In the genomic region with DNA sequence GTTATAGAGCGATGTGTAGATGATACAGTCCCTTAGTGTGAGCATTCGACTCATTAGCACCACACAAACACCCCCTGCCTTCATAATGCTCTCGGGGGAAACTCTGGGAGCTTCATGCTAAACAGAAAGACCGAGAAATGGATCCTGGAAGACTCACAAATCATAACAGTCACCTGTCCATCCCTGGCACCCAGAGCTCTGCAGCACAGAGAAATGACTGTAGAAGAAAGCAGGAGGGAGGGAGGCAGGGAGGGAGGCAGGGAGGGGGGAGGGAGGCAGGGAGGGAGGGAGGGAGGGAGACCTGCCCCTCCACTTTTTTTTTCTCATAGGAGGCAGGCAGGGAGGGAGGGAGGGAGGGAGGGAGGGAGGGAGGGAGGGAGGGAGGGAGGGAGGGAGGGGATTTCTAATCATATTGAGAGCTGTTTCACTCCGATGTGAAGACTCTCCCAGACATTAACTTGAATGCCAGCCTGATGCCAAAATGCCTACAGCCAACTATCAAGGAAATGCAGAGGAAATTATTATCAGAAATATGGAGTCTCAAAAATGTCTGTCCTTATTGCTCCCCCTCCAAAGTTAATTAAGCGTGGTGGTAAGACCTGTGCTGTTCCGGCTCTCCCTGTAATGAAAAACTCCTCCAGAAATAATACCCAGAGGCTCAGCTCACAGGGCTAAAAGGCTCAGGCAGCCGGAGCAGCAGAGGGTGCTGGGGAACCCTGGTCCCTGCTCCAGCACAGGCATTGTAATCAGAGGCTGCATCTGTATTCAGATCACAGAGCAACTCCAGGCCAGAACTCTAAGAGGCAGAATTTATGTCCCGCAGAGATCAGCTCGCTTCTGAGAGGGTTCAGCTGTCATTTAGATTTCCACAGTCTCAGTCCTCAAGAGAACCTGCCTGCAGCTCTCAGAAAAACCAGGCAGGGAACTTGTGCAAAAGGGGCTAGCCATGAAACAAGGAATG, we compare ENCODE assay signal across 11 mouse cellular contexts. TPM values are rescaled to one million over a fixed set of nuclear protein-coding genes. Genes with fewer than 3 reads are reported as not detected.
A peak's percentile ranks its signal among the peaks of the same experiment; 100 is the strongest.
DNase-seq lines count a peak whose midpoint lies in the region; ATAC-seq lines count a peak whose summit lies in the region.
"Had no signal": no experiment of that assay in that cellular context is flagged by ENCODE, and none has a peak within 500 bp of the region (broad histone marks: within the 10 kb centered on the region; RNA-seq: fewer than 3 reads in every experiment).

No protein-coding gene starts in this region.

- DNase-seq in ZHBTc4 (ENCODE audit: low read depth, low spot score), result peak; percentile 29
- DNase-seq in embryo, embryonic 11 days, result peak; percentile 66
- DNase-seq in liver, embryonic 11.5 days (ENCODE audit: low spot score), result no peak
- DNase-seq in heart, adult 8-10 months (ENCODE audit: low spot score), result no peak
- DNase-seq: thymus, adult 18-20 months had no signal

- H3K27me3 ChIP-seq in hindbrain, embryonic 16.5 days (replicated peaks; ENCODE audit: control insufficient read depth, insufficient read depth, low read length), result no peaks in the 10 kb centered on the region
- H3K27me3 ChIP-seq in midbrain, embryonic 12.5 days, result 0 out of 2 replicates have a peak, but pooled peaks cover under 1% of the 10 kb centered on the region
- H3K27me3 ChIP-seq in liver, embryonic 11.5 days (replicated peaks; ENCODE audit: control insufficient read depth, insufficient read depth, low read length), result no peaks in the 10 kb centered on the region

- H3K4me3 ChIP-seq in hindbrain, embryonic 16.5 days (ENCODE audit: low read length), result no peak overlapping the region
- no peak overlapping the region for H3K4me3 ChIP-seq in midbrain, embryonic 12.5 days
- H3K4me3 ChIP-seq in liver, embryonic 11.5 days (ENCODE audit: low read depth, low read length), result no peak overlapping the region
- H3K4me3 ChIP-seq: limb, embryonic 10.5 days had no signal

- H3K4me1 ChIP-seq in hindbrain, embryonic 16.5 days (ENCODE audit: control insufficient read depth, insufficient read depth, low read depth, low read length), result peaks cover 11% of the 10 kb centered on the region
- peaks cover 35% of the 10 kb centered on the region for H3K4me1 ChIP-seq in midbrain, embryonic 12.5 days
- H3K4me1 ChIP-seq in liver, embryonic 11.5 days (replicated peaks; ENCODE audit: control insufficient read depth, insufficient read depth, low read length), result no peaks in the 10 kb centered on the region
- H3K4me1 ChIP-seq: limb, embryonic 10.5 days had no signal

- peak overlapping the region; percentile 20; the same call in 1 of the 2 replicates for H3K4me2 ChIP-seq in hindbrain, embryonic 16.5 days (ENCODE audit: low read length)
- H3K4me2 ChIP-seq in midbrain, embryonic 12.5 days (replicated peaks), result peak overlapping the region; percentile 33
- no peak overlapping the region for H3K4me2 ChIP-seq in liver, embryonic 11.5 days

- no peaks in the 10 kb centered on the region for H3K36me3 ChIP-seq in hindbrain, embryonic 16.5 days (ENCODE audit: control insufficient read depth, insufficient read depth, low read length)
- no peaks in the 10 kb centered on the region for H3K36me3 ChIP-seq in midbrain, embryonic 12.5 days
- H3K36me3 ChIP-seq in liver, embryonic 11.5 days (ENCODE audit: control insufficient read depth, insufficient read depth, low read length), result no peaks in the 10 kb centered on the region
- H3K36me3 ChIP-seq: G1E; limb, embryonic 10.5 days had no signal

- 15% methylated on average over 10 of the region's 10 CpGs for WGBS in hindbrain, embryonic 16.5 days
- 27% methylated on average over 10 of the region's 10 CpGs for WGBS in midbrain, embryonic 12.5 days
- WGBS in liver, embryonic 11.5 days, result 55% methylated on average over 10 of the region's 10 CpGs

- peak overlapping the region; percentile 23; the same call in 1 of the 2 replicates for H3K9ac ChIP-seq in hindbrain, embryonic 16.5 days (ENCODE audit: low read depth, low read length)
- 0 out of 2 replicates have a peak overlapping the region, but pooled peaks have one; percentile 31 for H3K9ac ChIP-seq in midbrain, embryonic 12.5 days (replicated peaks)
- no peak overlapping the region for H3K9ac ChIP-seq in liver, embryonic 11.5 days (ENCODE audit: low read depth, low read length)

- peak overlapping the region; percentile 76 for H3K27ac ChIP-seq in hindbrain, embryonic 16.5 days (ENCODE audit: low read depth, low read length)
- H3K27ac ChIP-seq in midbrain, embryonic 12.5 days (replicated peaks), result peak overlapping the region; percentile 88
- H3K27ac ChIP-seq in liver, embryonic 11.5 days (ENCODE audit: low read depth, low read length), result no peak overlapping the region
- H3K27ac ChIP-seq: limb, embryonic 10.5 days; macrophage had no signal

- H3K9me3 ChIP-seq in hindbrain, embryonic 16.5 days (ENCODE audit: control insufficient read depth, low read length), result no peaks in the 10 kb centered on the region
- H3K9me3 ChIP-seq in midbrain, embryonic 12.5 days, result no peaks in the 10 kb centered on the region
- no peaks in the 10 kb centered on the region for H3K9me3 ChIP-seq in liver, embryonic 11.5 days (ENCODE audit: control insufficient read depth, low read length)
- H3K9me3 ChIP-seq: limb, embryonic 10.5 days had no signal

- peak; percentile 92 for ATAC-seq in hindbrain, embryonic 16.5 days
- peak; percentile 90 for ATAC-seq in midbrain, embryonic 12.5 days (ENCODE audit: low FRiP score, low read depth)
- no peak for ATAC-seq in monocyte, adult 5-6 weeks (replicated peaks; ENCODE audit: insufficient number of reproducible peaks, low FRiP score, low TSS enrichment, poor library complexity, severe bottlenecking)
- no peak for ATAC-seq in liver, embryonic 11.5 days (replicated peaks; ENCODE audit: low FRiP score)

RNA-seq across cellular contexts. Expression of a gene that starts 19.9 kb away (rescaled TPM):
- 1.1 TPM in 2 replicates for polyA plus RNA-seq in hindbrain, embryonic 16.5 days (2015; fragmentation: Nextera tagmentation; extraction: Ambion mirVana)
- polyA plus RNA-seq in midbrain, embryonic 12.5 days (2016; fragmentation: Nextera tagmentation; extraction: Ambion mirVana), result 0.08 and 0.34 TPM in 2 replicates
- total RNA-seq in monocyte, adult 5-6 weeks (2017), result 4.8 to 16.6 TPM (median 5.1 TPM) in 3 replicates
- 0.21 TPM in 1 of 2 replicates, not detected in the other for polyA plus RNA-seq in liver, embryonic 11.5 days (2014; fragmentation: Nextera tagmentation; extraction: Ambion mirVana)
- total RNA-seq in heart, adult 8-10 months (2022), result under 1 TPM; 0.60 to 0.75 (median 0.64) TPM
- polyA plus RNA-seq: G1E had no signal

Comparison
In these comparisons a context has a peak if more than half of its experiments do, and no peak if none do; other contexts are left out.
1. DNase-seq: peak in ZHBTc4 (single experiment) and embryo, embryonic 11 days (single experiment); none in liver, embryonic 11.5 days (single experiment) and heart, adult 8-10 months (single experiment).
2. ATAC-seq: peak in hindbrain, embryonic 16.5 days (single experiment) and midbrain, embryonic 12.5 days (single experiment); none in monocyte, adult 5-6 weeks (single experiment) and liver, embryonic 11.5 days (single experiment).